Mouse (Mus musculus): ENCODE results near the gene Cfap36. TPM values are rescaled to one million over a fixed set of nuclear protein-coding genes. Genes with fewer than 3 reads are reported as not detected.

Cfap36 gene
- polyA plus RNA-seq, 1 experiment from 2014 or later = 44.8 TPM

- Histone ChIP-seq H3K27ac (ENCODE audit: low read length) (peak within 1 kb of the TSS; percentile 97), H3K9me3 (replicated peaks; ENCODE audit: control insufficient read depth, low read length) (no peaks in the 10 kb centered on the region), H3K36me3 (ENCODE audit: control insufficient read depth, insufficient read depth, low read length) (no peaks in the 10 kb centered on the region), H3K9ac (ENCODE audit: low read length) (peak within 1 kb of the TSS; percentile 96), H3K27me3 (ENCODE audit: control insufficient read depth, insufficient read depth, low read length) (no peaks in the 10 kb centered on the region), H3K4me3 (replicated peaks; ENCODE audit: low read length) (peak within 1 kb of the TSS; percentile 86), H3K4me1 (ENCODE audit: control insufficient read depth, insufficient read depth, low read length) (peaks cover 13% of the 10 kb centered on the region), H3K4me2 (ENCODE audit: low read depth, low read length) (peak within 1 kb of the TSS; percentile 87)
- under 1% methylated on average over 50 of the region's 50 CpGs for WGBS
- ATAC-seq (ENCODE audit: insufficient read depth, low FRiP score) = peak; percentile 99
These were observed 74.6 kb downstream of the Cfap36 start, which contains the start of gene Ppp4r3b for GRCm38 (mm10) chr11:29172563-29173124. TSS of gene Ppp4r3b (plus strand) at chr11:29172890.

DNA sequence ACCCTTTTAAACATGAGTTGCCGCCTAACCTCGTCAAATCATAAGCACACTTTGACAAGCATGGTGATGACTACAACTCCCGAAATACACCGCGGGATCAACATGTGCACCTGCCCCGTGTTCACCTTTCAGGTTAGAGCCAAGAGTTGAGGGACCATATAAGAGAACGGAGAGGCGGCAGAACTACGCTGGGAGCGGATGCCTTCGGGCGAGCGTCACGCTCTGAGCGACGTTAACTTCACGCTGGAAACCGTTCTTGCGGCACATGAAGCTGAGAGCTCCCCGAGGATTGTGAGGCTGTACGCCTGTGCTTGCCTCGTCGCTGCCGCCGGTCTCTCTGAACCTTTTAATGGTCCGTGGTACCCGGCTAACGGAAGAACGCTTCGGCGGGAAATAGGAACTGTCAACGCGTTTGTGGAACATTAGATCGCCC is 75.2 kb downstream of the Cfap36 start:
- H3K27ac ChIP-seq (ENCODE audit: low read length) = peak overlapping the region; percentile 97
- H3K9ac ChIP-seq (ENCODE audit: low read length) = peak overlapping the region; percentile 77
- no peaks in the 10 kb centered on the region for H3K36me3 ChIP-seq (ENCODE audit: control insufficient read depth, insufficient read depth, low read length)
- H3K27me3 ChIP-seq (ENCODE audit: control insufficient read depth, insufficient read depth, low read length) = no peaks in the 10 kb centered on the region
- H3K4me3 ChIP-seq (replicated peaks; ENCODE audit: low read length) = peak overlapping the region; percentile 86
- WGBS = under 1% methylated on average over 34 of the region's 34 CpGs
- H3K4me1 ChIP-seq (ENCODE audit: control insufficient read depth, insufficient read depth, low read length) = peaks cover 13% of the 10 kb centered on the region
- H3K9me3 ChIP-seq (replicated peaks; ENCODE audit: control insufficient read depth, low read length) = no peaks in the 10 kb centered on the region
- peak; percentile 42 for ATAC-seq (ENCODE audit: insufficient read depth, low FRiP score)
- H3K4me2 ChIP-seq (ENCODE audit: low read depth, low read length) = peak overlapping the region; percentile 84

Other genes with a start within 250 kb of the Cfap36 start
- gene Pnpt1, start 116.7 kb downstream of the Cfap36 start, polyA plus RNA-seq (2015; fragmentation: Nextera tagmentation; extraction: Ambion mirVana) = 36.0 and 42.3 TPM in 2 replicates
- 77.8 and 79.5 TPM in 2 replicates for gene Ppp4r3b, start 74.5 kb downstream of the Cfap36 start, polyA plus RNA-seq (2015; fragmentation: Nextera tagmentation; extraction: Ambion mirVana)
- gene Ccdc88a, start 126.2 kb upstream of the Cfap36 start, polyA plus RNA-seq (2015; fragmentation: Nextera tagmentation; extraction: Ambion mirVana) = 11.0 and 17.6 TPM in 2 replicates